Mouse (Mus musculus): ENCODE results near the gene Krit1. TPM values are rescaled to one million over a fixed set of nuclear protein-coding genes. Genes with fewer than 3 reads are reported as not detected.
A peak's percentile ranks its signal among the peaks of the same experiment; 100 is the strongest.

Krit1 gene
- polyA plus RNA-seq, 1 experiment from 2014 or later: 18.2 TPM

DNA sequence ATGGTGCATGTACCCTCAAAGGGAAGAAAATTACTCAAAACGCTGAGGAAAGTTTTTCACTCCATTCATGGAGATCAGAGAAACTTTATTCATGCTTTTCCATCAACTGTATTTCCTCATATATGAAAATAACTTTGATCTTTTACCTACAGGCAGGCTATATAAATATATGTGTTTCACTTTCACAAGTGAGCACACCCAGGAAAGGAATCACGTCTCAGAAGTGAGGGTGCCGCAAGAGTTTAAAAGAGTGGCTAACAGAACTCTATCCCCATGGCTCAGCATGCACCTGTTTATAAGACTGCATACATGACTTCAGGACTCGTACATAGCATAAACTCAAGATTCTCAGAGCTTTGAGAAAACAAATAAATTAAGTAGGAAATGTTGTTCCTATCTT, 2.1 kb upstream of the Krit1 start:
- Histone ChIP-seq H3K9ac (ENCODE audit: low read length) (no peak overlapping the region), H3K4me3 (ENCODE audit: low read depth, low read length) (no peak overlapping the region), H3K27ac (replicated peaks) (no peak overlapping the region), H3K36me3 (ENCODE audit: control insufficient read depth, insufficient read depth, low read length) (no peaks in the 10 kb centered on the region), H3K9me3 (ENCODE audit: control insufficient read depth, low read length) (no peaks in the 10 kb centered on the region), H3K4me1 (replicated peaks; ENCODE audit: control insufficient read depth, insufficient read depth) (no peaks in the 10 kb centered on the region), H3K27me3 (ENCODE audit: control insufficient read depth, insufficient read depth, low read length) (no peaks in the 10 kb centered on the region), H3K4me2 (replicated peaks; ENCODE audit: low read depth) (no peak overlapping the region; the same call in 1 of the 2 replicates)
- no peak for DNase-seq (ENCODE audit: low spot score)
- WGBS: 61% methylated on average over 4 of the region's 4 CpGs
- ATAC-seq (ENCODE audit: low FRiP score, low TSS enrichment): no peak
- TF ChIP-seq CTCF (IDR thresholded peaks at IDR 0.05; ENCODE audit: low read depth): no peak
- TF ChIP-seq EP300 (optimal IDR thresholded peaks at IDR 0.05): no peak

DNA sequence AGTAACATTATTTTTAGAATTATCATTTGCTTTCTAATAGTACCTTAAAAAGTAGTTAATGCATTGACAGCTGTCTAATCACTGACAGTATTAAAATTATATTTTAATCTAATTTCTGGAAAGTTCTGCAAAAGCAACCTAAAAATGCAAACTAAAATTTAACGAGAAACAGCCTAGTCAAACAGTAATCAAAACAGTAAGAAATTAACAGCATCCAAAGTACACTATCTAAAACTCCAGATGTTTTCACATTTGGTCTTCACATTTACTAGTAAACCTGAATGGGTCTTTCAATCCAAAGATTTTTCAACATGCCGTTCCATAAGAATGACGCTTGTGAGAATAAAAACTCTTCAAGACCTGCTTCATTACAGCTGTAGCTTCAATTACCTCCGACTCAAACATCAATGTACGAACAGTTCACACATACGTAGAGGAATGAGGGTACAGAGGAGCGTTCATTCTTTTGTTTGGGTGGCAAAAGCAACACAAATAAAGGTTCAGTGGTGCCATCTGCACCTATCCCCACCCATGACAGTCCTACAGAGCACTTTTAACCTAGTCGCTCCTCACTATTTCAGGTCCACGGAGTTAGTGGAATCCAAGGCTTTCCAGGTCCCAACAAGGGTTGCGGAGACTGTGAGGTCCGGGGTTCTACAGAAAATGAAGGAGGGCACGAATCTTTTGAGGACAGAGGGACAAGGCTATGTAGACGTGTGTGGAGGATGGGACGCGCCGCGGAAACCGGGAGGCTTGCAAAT, 1.1 kb upstream of the Krit1 start:
- no peak for DNase-seq (ENCODE audit: low spot score)
- no peak for TF ChIP-seq CTCF (IDR thresholded peaks at IDR 0.05; ENCODE audit: low read depth)
- no peak for TF ChIP-seq EP300 (optimal IDR thresholded peaks at IDR 0.05)
- no peaks in the 10 kb centered on the region for H3K27me3 ChIP-seq (ENCODE audit: control insufficient read depth, insufficient read depth, low read length)
- WGBS: 6% methylated on average over 18 of the region's 18 CpGs
- ATAC-seq (ENCODE audit: low FRiP score, low TSS enrichment): peak; percentile 8; the same call in 1 of the 2 replicates
- H3K4me2 ChIP-seq (replicated peaks; ENCODE audit: low read depth): peak overlapping the region; percentile 77
- no peaks in the 10 kb centered on the region for H3K9me3 ChIP-seq (ENCODE audit: control insufficient read depth, low read length)
- H3K36me3 ChIP-seq (ENCODE audit: control insufficient read depth, insufficient read depth, low read length): no peaks in the 10 kb centered on the region
- H3K9ac ChIP-seq (ENCODE audit: low read length): peak overlapping the region; percentile 83
- peak overlapping the region; percentile 87 for H3K4me3 ChIP-seq (ENCODE audit: low read depth, low read length)
- H3K27ac ChIP-seq (replicated peaks): peak overlapping the region; percentile 93
- no peaks in the 10 kb centered on the region for H3K4me1 ChIP-seq (replicated peaks; ENCODE audit: control insufficient read depth, insufficient read depth)

DNA sequence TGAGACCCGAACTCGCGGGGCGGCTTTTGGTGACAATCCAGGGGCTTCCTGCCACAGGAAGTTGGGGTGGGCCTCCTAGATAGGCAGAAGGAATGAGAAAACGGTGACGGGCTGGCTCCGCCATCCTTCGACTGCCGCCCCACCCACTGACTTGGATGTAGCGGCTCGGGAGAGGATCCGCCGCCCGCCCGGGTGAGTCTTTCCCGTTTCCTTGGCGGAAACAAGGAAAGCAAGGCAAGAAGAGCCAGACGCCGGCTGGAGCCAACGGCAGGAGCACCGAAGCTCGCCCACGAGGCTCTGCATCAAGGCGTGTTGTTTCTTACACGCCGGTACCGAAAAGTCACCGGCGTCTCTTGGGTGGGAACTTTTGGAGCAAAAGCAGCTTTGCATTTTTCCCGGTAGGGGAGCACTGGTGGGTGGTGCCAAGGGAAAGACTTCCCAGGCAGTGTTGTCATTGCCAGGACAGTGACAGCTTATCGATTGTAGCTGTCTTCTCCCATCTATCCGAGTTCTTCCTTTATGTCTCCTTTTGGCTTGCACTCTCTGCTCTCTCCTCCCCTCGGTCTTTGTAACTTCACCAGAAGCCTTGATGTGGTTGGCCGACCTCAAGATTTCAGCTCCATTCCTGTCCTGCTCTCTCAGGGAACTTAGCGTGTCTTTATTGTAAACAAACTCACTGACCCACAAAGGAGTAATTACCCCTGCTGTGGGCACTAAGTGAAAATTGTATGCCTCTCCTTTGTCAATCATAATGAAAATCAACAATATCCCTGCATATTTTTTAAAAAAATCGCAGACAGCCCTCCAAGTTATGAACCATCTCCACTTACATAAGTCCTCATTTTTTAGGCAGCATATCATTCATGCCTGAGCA, 545 bp downstream of the Krit1 start:
- H3K4me2 ChIP-seq (replicated peaks; ENCODE audit: low read depth): peak overlapping the region; percentile 77
- peak overlapping the region; percentile 87 for H3K4me3 ChIP-seq (ENCODE audit: low read depth, low read length)
- H3K9me3 ChIP-seq (ENCODE audit: control insufficient read depth, low read length): no peaks in the 10 kb centered on the region
- H3K9ac ChIP-seq (ENCODE audit: low read length): peak overlapping the region; percentile 83
- no peak for DNase-seq (ENCODE audit: low spot score)
- H3K36me3 ChIP-seq (ENCODE audit: control insufficient read depth, insufficient read depth, low read length): no peaks in the 10 kb centered on the region
- under 1% methylated on average over 36 of the region's 36 CpGs for WGBS
- no peaks in the 10 kb centered on the region for H3K4me1 ChIP-seq (replicated peaks; ENCODE audit: control insufficient read depth, insufficient read depth)
- TF ChIP-seq EP300 (optimal IDR thresholded peaks at IDR 0.05) (peak; percentile 54), CTCF (IDR thresholded peaks at IDR 0.05; ENCODE audit: low read depth) (peak; percentile 50)
- no peaks in the 10 kb centered on the region for H3K27me3 ChIP-seq (ENCODE audit: control insufficient read depth, insufficient read depth, low read length)
- peak overlapping the region; percentile 93 for H3K27ac ChIP-seq (replicated peaks)
- ATAC-seq (ENCODE audit: low FRiP score, low TSS enrichment): peak; percentile 67

DNA sequence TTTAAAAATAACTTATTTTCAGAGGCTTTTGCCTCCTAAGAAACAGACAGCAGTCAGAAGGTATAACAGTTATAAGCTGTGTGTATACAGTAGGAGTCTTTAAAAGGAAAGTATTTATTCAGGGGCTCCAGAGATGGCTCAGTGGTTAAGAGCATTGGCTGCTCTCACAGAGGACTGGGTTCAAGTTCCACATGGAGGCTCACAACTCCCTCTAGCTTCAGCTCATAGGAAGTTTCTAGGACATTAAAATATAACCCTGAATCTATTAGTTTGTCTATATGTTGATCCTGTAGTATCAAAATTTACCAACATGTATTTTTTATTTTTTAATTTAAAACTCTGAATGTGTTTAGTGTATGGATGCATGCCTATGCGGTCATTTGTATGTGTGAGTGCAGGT, 5.5 kb downstream of the Krit1 start:
- peaks cover 4% of the 10 kb centered on the region; the same call in 1 of the 2 replicates for H3K36me3 ChIP-seq (ENCODE audit: control insufficient read depth, insufficient read depth, low read length)
- DNase-seq (ENCODE audit: low spot score) (no peak), ATAC-seq (ENCODE audit: low FRiP score, low TSS enrichment) (no peak)
- no peak overlapping the region for H3K27ac ChIP-seq (replicated peaks)
- peak; percentile 19; the same call in 1 of the 2 replicates for TF ChIP-seq CTCF (IDR thresholded peaks at IDR 0.05; ENCODE audit: low read depth)
- TF ChIP-seq EP300 (optimal IDR thresholded peaks at IDR 0.05): no peak
- no peak overlapping the region for H3K9ac ChIP-seq (ENCODE audit: low read length)
- H3K4me2 ChIP-seq (replicated peaks; ENCODE audit: low read depth): no peak overlapping the region
- no peak overlapping the region for H3K4me3 ChIP-seq (ENCODE audit: low read depth, low read length)
- no peaks in the 10 kb centered on the region for H3K4me1 ChIP-seq (replicated peaks; ENCODE audit: control insufficient read depth, insufficient read depth)
- no peaks in the 10 kb centered on the region for H3K27me3 ChIP-seq (ENCODE audit: control insufficient read depth, insufficient read depth, low read length)
- 93% methylated on average over 1 of the region's 1 CpGs for WGBS
- no peaks in the 10 kb centered on the region for H3K9me3 ChIP-seq (ENCODE audit: control insufficient read depth, low read length)

DNA sequence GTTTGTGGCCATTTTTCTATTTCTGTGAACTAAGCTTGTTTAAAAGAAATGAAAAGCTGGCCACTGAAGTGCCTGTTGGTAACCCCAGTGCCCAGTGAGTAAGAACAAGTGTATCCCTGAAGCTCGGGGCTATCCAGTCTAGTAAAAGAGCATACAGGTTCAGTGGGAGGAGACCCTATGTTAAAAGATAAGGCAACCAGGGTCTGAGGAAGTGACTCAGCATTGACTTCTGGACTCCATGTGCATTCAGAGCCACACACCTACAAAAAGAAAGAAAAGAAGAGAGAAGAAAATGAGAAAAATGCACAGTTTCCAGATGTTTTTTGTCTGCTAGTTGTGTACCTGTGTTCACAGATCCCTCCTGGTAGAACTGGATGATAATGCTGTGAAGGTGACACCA, 31.1 kb downstream of the Krit1 start:
- TF ChIP-seq EP300 (optimal IDR thresholded peaks at IDR 0.05) (no peak), CTCF (IDR thresholded peaks at IDR 0.05; ENCODE audit: low read depth) (no peak)
- no peak overlapping the region for H3K27ac ChIP-seq (replicated peaks)
- H3K9me3 ChIP-seq (ENCODE audit: control insufficient read depth, low read length): no peaks in the 10 kb centered on the region
- H3K4me2 ChIP-seq (replicated peaks; ENCODE audit: low read depth): no peak overlapping the region
- WGBS: 56% methylated on average over 1 of the region's 1 CpGs
- no peak for ATAC-seq (ENCODE audit: low FRiP score, low TSS enrichment)
- no peak overlapping the region for H3K4me3 ChIP-seq (ENCODE audit: low read depth, low read length)
- no peak overlapping the region for H3K9ac ChIP-seq (ENCODE audit: low read length)
- DNase-seq (ENCODE audit: low spot score): no peak
- H3K27me3 ChIP-seq (ENCODE audit: control insufficient read depth, insufficient read depth, low read length): no peaks in the 10 kb centered on the region
- no peaks in the 10 kb centered on the region for H3K4me1 ChIP-seq (replicated peaks; ENCODE audit: control insufficient read depth, insufficient read depth)
- 0 out of 2 replicates have a peak, but pooled peaks cover 6% of the 10 kb centered on the region for H3K36me3 ChIP-seq (ENCODE audit: control insufficient read depth, insufficient read depth, low read length)
